Mouse (Mus musculus): Measurements from ENCODE around the gene Usp1.
"Not testable (repeated sequence)": the region's sequence is repeated elsewhere in the genome, so short reads cannot be mapped to it uniquely, and the experiment has no call there.

Usp1 gene

DNA sequence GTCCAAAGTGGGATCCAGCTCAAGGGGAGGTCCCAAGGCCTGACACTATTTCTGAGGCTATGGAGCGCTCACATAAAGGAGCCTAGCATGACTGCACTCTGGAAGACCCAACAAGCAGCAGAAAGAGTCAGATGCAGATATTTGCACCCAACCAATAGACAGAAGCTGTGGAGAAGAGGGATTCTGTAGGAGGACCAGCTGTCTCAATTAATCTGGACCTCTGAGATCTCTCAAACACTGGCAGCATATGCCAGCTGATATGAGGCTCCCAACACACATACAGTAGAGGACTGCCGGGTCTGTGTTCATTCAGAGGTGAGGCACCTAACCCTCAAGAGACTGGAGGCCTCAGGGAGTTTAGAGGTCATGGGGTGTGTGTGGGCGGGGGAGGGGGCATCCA lies 56.4 kb downstream of the Usp1 start:
- DNase-seq (ENCODE audit: low read depth, low spot score), result not testable (repeated sequence)

DNA sequence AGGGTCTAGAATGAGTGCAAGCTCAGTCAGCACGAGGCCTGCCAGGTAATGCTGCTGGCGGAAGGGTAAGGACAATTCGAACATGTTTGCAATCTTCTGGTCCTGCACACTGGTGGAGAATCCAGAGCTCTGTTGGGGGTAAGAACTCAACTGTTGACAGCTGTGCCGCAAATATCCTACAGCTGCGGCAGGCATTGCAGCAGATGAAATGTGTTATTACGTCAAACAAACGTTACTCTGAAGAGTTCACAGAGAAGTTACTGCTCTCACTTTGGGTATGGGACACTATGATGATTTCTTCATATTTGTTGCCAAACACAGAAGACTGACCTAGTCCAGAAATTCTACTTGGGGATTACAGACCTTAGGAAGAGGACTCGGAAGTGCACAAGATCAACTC lies 61.1 kb downstream of the Usp1 start:
- no peak for DNase-seq (ENCODE audit: low read depth, low spot score)

Data from CD4-positive, CD25-positive, alpha-beta regulatory T cell, adult 2 months (primary cell).